ENCODE assay signal across 20 mouse cellular contexts in the genomic region with DNA sequence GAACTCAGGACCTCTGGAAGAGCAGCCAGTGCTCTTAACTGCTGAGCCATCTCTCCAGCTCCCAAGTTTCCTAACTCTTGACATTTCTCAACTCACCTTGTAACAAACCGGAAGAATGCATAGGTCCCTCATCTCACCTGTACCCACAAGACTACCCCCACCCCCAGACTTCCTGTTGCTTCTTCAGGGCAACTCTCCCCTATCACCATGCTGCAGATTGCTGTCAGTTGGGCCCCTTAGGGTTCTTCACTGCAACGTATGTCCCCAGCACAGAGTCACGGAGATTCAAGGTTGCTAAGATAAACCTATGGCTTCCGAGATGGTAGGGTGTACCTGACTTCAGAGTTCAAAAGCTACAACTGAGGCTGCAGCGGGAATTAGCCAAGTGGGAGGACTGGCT.
A peak's percentile ranks its signal among the peaks of the same experiment; 100 is the strongest.
DNase-seq lines count a peak whose midpoint lies in the region; ATAC-seq and TF ChIP-seq lines count a peak whose summit lies in the region.
"Had no signal": no experiment of that assay in that cellular context is flagged by ENCODE, and none has a peak within 500 bp of the region (broad histone marks: within the 10 kb centered on the region; RNA-seq: fewer than 3 reads in every experiment).

No protein-coding gene starts in this region.

- peaks cover 5% of the 10 kb centered on the region; the same call in 1 of the 2 replicates for H3K4me1 ChIP-seq in hindbrain, embryonic 12.5 days

- peak overlapping the region; percentile 7; the same call in 1 of the 2 replicates for H3K27ac ChIP-seq in layer of hippocampus, adult 2 months
- H3K27ac ChIP-seq in hindbrain, embryonic 12.5 days = no peak overlapping the region
- H3K27ac ChIP-seq: embryonic facial prominence, embryonic 15.5 days; hindbrain, embryonic 13.5 days; intestine, embryonic 15.5 days had no signal

- no peak overlapping the region for H3K4me2 ChIP-seq in hindbrain, embryonic 12.5 days (replicated peaks)
- H3K4me2 ChIP-seq: embryonic facial prominence, embryonic 15.5 days; heart, embryonic 11.5 days; hindbrain, embryonic 13.5 days; intestine, embryonic 15.5 days; lung, embryonic 14.5 days had no signal

- no peak for TF ChIP-seq CTCF in layer of hippocampus, adult 2 months (conservative IDR thresholded peaks at IDR 0.05)

- no peak overlapping the region for H3K9ac ChIP-seq in hindbrain, embryonic 12.5 days
- H3K9ac ChIP-seq: embryonic facial prominence, embryonic 15.5 days; hindbrain, embryonic 13.5 days; intestine, embryonic 15.5 days; lung, embryonic 14.5 days had no signal

- no peak overlapping the region for H3K4me3 ChIP-seq in layer of hippocampus, adult 2 months
- no peak overlapping the region for H3K4me3 ChIP-seq in hindbrain, embryonic 12.5 days
- H3K4me3 ChIP-seq: embryonic facial prominence, embryonic 15.5 days; hindbrain, embryonic 13.5 days; intestine, embryonic 15.5 days; midbrain, embryonic 10.5 days had no signal

- H3K36me3 ChIP-seq in hindbrain, embryonic 12.5 days = no peaks in the 10 kb centered on the region
- H3K36me3 ChIP-seq: embryonic facial prominence, embryonic 15.5 days; hindbrain, embryonic 13.5 days; intestine, embryonic 15.5 days; midbrain, embryonic 10.5 days had no signal

- DNase-seq in layer of hippocampus, adult 2 months (ENCODE audit: low spot score in 2 of 2) = no peak
- DNase-seq in layer of hippocampus, adult 9-10 months (ENCODE audit: low spot score) = no peak
- peak; percentile 80 for DNase-seq in CD4-positive, CD25-positive, alpha-beta regulatory T cell, adult 2 months (ENCODE audit: low read depth, low spot score)
- peak; percentile 89 for DNase-seq in induced T-regulatory cell, adult 2 months (ENCODE audit: low read depth)
- DNase-seq in thymus, postnatal 0 days (ENCODE audit: low spot score) = peak; percentile 64
- DNase-seq in urinary bladder, postnatal 36 days (ENCODE audit: low spot score in 2 of 2) = no peak
- DNase-seq: adrenal gland, postnatal 10 days; cerebellum, adult 11 months; cerebellum, postnatal 36 days; heart, postnatal 10 days; kidney, postnatal 36 days; lung, embryonic 14.5 days had no signal

- 92% methylated on average over 5 of the region's 5 CpGs for WGBS in hindbrain, embryonic 12.5 days

- no peaks in the 10 kb centered on the region for H3K27me3 ChIP-seq in hindbrain, embryonic 12.5 days
- H3K27me3 ChIP-seq: embryonic facial prominence, embryonic 15.5 days; hindbrain, embryonic 13.5 days; intestine, embryonic 15.5 days had no signal

- ATAC-seq in hindbrain, embryonic 12.5 days (ENCODE audit: low FRiP score) = no peak
- no peak for ATAC-seq in frontal cortex, adult (ENCODE audit: low TSS enrichment)
- ATAC-seq: forebrain, embryonic 16.5 days; intestine, embryonic 15.5 days had no signal

- H3K9me3 ChIP-seq in hindbrain, embryonic 12.5 days (replicated peaks) = no peaks in the 10 kb centered on the region
- H3K9me3 ChIP-seq: embryonic facial prominence, embryonic 15.5 days; hindbrain, embryonic 13.5 days; intestine, embryonic 15.5 days; midbrain, embryonic 10.5 days had no signal

Comparison
In these comparisons a context has a peak if more than half of its experiments do, and no peak if none do; other contexts are left out.
1. DNase-seq: peak in CD4-positive, CD25-positive, alpha-beta regulatory T cell, adult 2 months (single experiment), induced T-regulatory cell, adult 2 months (single experiment) and thymus, postnatal 0 days (single experiment); none in layer of hippocampus, adult 2 months (0 of 2), layer of hippocampus, adult 9-10 months (single experiment) and urinary bladder, postnatal 36 days (0 of 2).